7 mouse cellular contexts compared by ENCODE assay signal in genomic region chr7:130834958-130835861, GRCm38 (mm10). TPM values are rescaled to one million over a fixed set of nuclear protein-coding genes. Genes with fewer than 3 reads are reported as not detected.
DNase-seq lines count a peak whose midpoint lies in the region; ATAC-seq and TF ChIP-seq lines count a peak whose summit lies in the region.

No protein-coding gene starts in this region.

- no peak overlapping the region for H3K9ac ChIP-seq in forebrain, postnatal 0 days
- no peak overlapping the region for H3K9ac ChIP-seq in kidney, embryonic 15.5 days
- no peak overlapping the region for H3K9ac ChIP-seq in midbrain, embryonic 14.5 days (replicated peaks; ENCODE audit: low read length)

- H3K27ac ChIP-seq in forebrain, postnatal 0 days (ENCODE audit: low read depth, low read length): no peak overlapping the region
- peak overlapping the region; percentile 83 for H3K27ac ChIP-seq in kidney, embryonic 15.5 days
- H3K27ac ChIP-seq in midbrain, embryonic 14.5 days (replicated peaks; ENCODE audit: low read depth, low read length): peak overlapping the region; percentile 20; the same call in 1 of the 2 replicates

- ATAC-seq in forebrain, postnatal 0 days: no peak
- 0 out of 2 replicates have a peak, but pooled peaks have one; percentile 14 for ATAC-seq in kidney, embryonic 15.5 days (replicated peaks; ENCODE audit: low FRiP score)
- no peak for ATAC-seq in midbrain, embryonic 14.5 days (ENCODE audit: low FRiP score, low TSS enrichment)
- ATAC-seq in inflammation-experienced regulatory T-cells, adult 6 months: no peak

- no peaks in the 10 kb centered on the region for H3K9me3 ChIP-seq in forebrain, postnatal 0 days (ENCODE audit: low read length)
- no peaks in the 10 kb centered on the region for H3K9me3 ChIP-seq in kidney, embryonic 15.5 days (replicated peaks)
- H3K9me3 ChIP-seq in midbrain, embryonic 14.5 days (ENCODE audit: control insufficient read depth, low read length): no peaks in the 10 kb centered on the region

- H3K4me3 ChIP-seq in forebrain, postnatal 0 days (ENCODE audit: low read depth, low read length): no peak overlapping the region
- no peak overlapping the region for H3K4me3 ChIP-seq in kidney, embryonic 15.5 days (replicated peaks)
- no peak overlapping the region for H3K4me3 ChIP-seq in midbrain, embryonic 14.5 days (replicated peaks; ENCODE audit: low read depth, low read length)

- H3K4me1 ChIP-seq in forebrain, postnatal 0 days (ENCODE audit: insufficient read depth): peaks cover 10% of the 10 kb centered on the region; the same call in 1 of the 2 replicates
- H3K4me1 ChIP-seq in kidney, embryonic 15.5 days: peaks cover 53% of the 10 kb centered on the region
- H3K4me1 ChIP-seq in midbrain, embryonic 14.5 days (ENCODE audit: control insufficient read depth, insufficient read depth, low read length): peaks cover 25% of the 10 kb centered on the region

- H3K27me3 ChIP-seq in forebrain, postnatal 0 days (ENCODE audit: insufficient read depth, low read length): no peaks in the 10 kb centered on the region; the same call in 1 of the 2 replicates
- H3K27me3 ChIP-seq in kidney, embryonic 15.5 days: 0 out of 2 replicates have a peak, but pooled peaks cover 4% of the 10 kb centered on the region
- H3K27me3 ChIP-seq in midbrain, embryonic 14.5 days (ENCODE audit: control insufficient read depth, insufficient read depth, low read length): 0 out of 2 replicates have a peak, but pooled peaks cover 2% of the 10 kb centered on the region

- H3K36me3 ChIP-seq in forebrain, postnatal 0 days (ENCODE audit: insufficient read depth): no peaks in the 10 kb centered on the region
- no peaks in the 10 kb centered on the region for H3K36me3 ChIP-seq in kidney, embryonic 15.5 days
- no peaks in the 10 kb centered on the region for H3K36me3 ChIP-seq in midbrain, embryonic 14.5 days (ENCODE audit: control insufficient read depth, insufficient read depth, low read length)

- 11% methylated on average over 18 of the region's 18 CpGs for WGBS in forebrain, postnatal 0 days
- WGBS in kidney, embryonic 15.5 days: 4% methylated on average over 18 of the region's 18 CpGs
- WGBS in midbrain, embryonic 14.5 days: 2% methylated on average over 18 of the region's 18 CpGs

- TF ChIP-seq CTCF in forebrain, postnatal 0 days (IDR thresholded peaks at IDR 0.05; ENCODE audit: low read depth): no peak

- DNase-seq in Muller cell, postnatal 12 days (ENCODE audit: inconsistent ontology term): peak; percentile 83
- peak; percentile 39 for DNase-seq in adrenal gland, postnatal 25 days
- DNase-seq in forebrain, postnatal 0 days: peak; percentile 12
- DNase-seq in midbrain, embryonic 14.5 days: peak; percentile 64
- DNase-seq in thymus, postnatal 0 days (ENCODE audit: low spot score): no peak

- no peak overlapping the region for H3K4me2 ChIP-seq in forebrain, postnatal 0 days (ENCODE audit: low read depth)
- H3K4me2 ChIP-seq in kidney, embryonic 15.5 days: peak overlapping the region; percentile 34
- H3K4me2 ChIP-seq in midbrain, embryonic 14.5 days (ENCODE audit: low read length): no peak overlapping the region

RNA-seq across cellular contexts. Expression of gene Plekha1, which starts 30.3 kb away (rescaled TPM):
- 26.7 and 32.6 TPM in 2 replicates for total RNA-seq in adrenal gland, postnatal 25 days (2021)
- 84.6 and 112 TPM in 2 replicates for total RNA-seq in forebrain, postnatal 0 days (2014; rRNA removed)
- polyA plus RNA-seq in forebrain, postnatal 0 days (2015; fragmentation: Nextera tagmentation; extraction: Ambion mirVana): 38.7 and 47.7 TPM in 2 replicates
- polyA plus RNA-seq in kidney, embryonic 15.5 days (2015; fragmentation: Nextera tagmentation; extraction: Ambion mirVana): 76.5 and 80.9 TPM in 2 replicates
- polyA plus RNA-seq in midbrain, embryonic 14.5 days (2014; fragmentation: Nextera tagmentation; extraction: Ambion mirVana): 65.1 and 77.7 TPM in 2 replicates
- polyA plus RNA-seq in thymus, postnatal 0 days (2015; fragmentation: Nextera tagmentation; extraction: Ambion mirVana): 17.6 and 20.7 TPM in 2 replicates
- 10 to 100 TPM; 13.8 to 36.3 (median 27.6) TPM for polyA plus RNA-seq in inflammation-experienced regulatory T-cells, adult 6 months (2017; shearing (Covaris generic))
